ENCODE assay signal across 17 mouse cellular contexts in genomic region chr14:119800856-119801255, GRCm38 (mm10).
"Had no signal": no experiment of that assay in that cellular context is flagged by ENCODE, and none has a peak within 500 bp of the region (broad histone marks: within the 10 kb centered on the region; RNA-seq: fewer than 3 reads in every experiment).

No protein-coding gene starts in this region.

- H3K9me3 ChIP-seq: lung, embryonic 15.5 days; midbrain, embryonic 13.5 days; neural tube, embryonic 12.5 days; stomach, embryonic 15.5 days had no signal

- H3K4me3 ChIP-seq: lung, embryonic 15.5 days; megakaryocyte, embryonic 14.5 days; midbrain, embryonic 13.5 days; neural tube, embryonic 12.5 days; stomach, embryonic 15.5 days had no signal

- H3K36me3 ChIP-seq: lung, embryonic 15.5 days; midbrain, embryonic 13.5 days; neural tube, embryonic 12.5 days; stomach, embryonic 15.5 days had no signal

- ATAC-seq: liver, postnatal 0 days; lung, postnatal 0 days; midbrain, embryonic 13.5 days had no signal

- H3K27ac ChIP-seq: lung, embryonic 15.5 days; macrophage; midbrain, embryonic 13.5 days; neural tube, embryonic 12.5 days; stomach, embryonic 15.5 days; stomach, postnatal 0 days had no signal

- H3K4me2 ChIP-seq: lung, embryonic 15.5 days; midbrain, embryonic 11.5 days; midbrain, embryonic 13.5 days; neural tube, embryonic 12.5 days; stomach, embryonic 15.5 days had no signal

- DNase-seq: liver, postnatal 0 days; lung, adult 2 months; lung, postnatal 14 days; lung, postnatal 36 days; right cerebral cortex, postnatal 14 days; thymus, adult 2 months; thymus, postnatal 25 days; thymus, postnatal 4 days had no signal

- H3K27me3 ChIP-seq: lung, embryonic 15.5 days; megakaryocyte, embryonic 14.5 days; midbrain, embryonic 13.5 days; neural tube, embryonic 12.5 days; stomach, embryonic 15.5 days had no signal

- H3K4me1 ChIP-seq: megakaryocyte, embryonic 14.5 days; neural tube, embryonic 12.5 days; stomach, embryonic 15.5 days had no signal

- H3K9ac ChIP-seq: liver, postnatal 0 days; lung, embryonic 15.5 days; midbrain, embryonic 13.5 days; neural tube, embryonic 12.5 days; stomach, embryonic 15.5 days had no signal
